Mouse (Mus musculus): ENCODE data around the gene Fam198b. TPM values are rescaled to one million over a fixed set of nuclear protein-coding genes. Genes with fewer than 3 reads are reported as not detected.

Gene Fam198b
- 2.1 and 2.4 TPM in 2 replicates for polyA plus RNA-seq (2012; rRNA removed)

DNA sequence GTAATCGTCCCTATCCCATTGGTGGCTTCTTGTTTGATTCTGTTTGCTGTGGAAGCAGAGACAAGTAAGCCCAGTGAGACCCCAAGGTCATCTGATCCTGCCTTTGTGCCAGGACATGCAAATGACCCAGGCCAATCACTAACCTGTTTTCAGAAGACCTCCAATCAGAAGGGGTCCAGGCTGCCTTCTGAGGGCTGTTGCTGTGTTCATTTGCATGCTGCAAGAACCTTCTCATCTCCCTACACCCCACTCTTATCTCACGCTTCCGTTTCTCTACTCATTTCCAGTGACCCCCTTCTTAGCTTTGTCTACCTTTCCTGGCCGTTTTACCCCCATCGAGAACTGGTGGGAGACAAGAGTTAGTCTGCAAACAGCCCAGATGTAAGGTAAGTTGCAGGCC lies at the start of gene Fam198b:
TSS of gene Fam198b (plus strand) at position 229 of the 400 bp plus-strand sequence.
- no peak for DNase-seq
- H3K4me1 ChIP-seq (ENCODE audit: control insufficient read depth, insufficient read depth, low read length): 0 out of 2 replicates have a peak, but pooled peaks cover 3% of the 10 kb centered on the region
- WGBS: 45% methylated on average over 5 of the region's 5 CpGs
- TF ChIP-seq POLR2A (IDR thresholded peaks at IDR 0.05; ENCODE audit: low read depth, low read length) (no peak), CTCF (conservative IDR thresholded peaks at IDR 0.05; ENCODE audit: insufficient read depth, insufficient read length, low read depth, low read length) (no peak)
- no peaks in the 10 kb centered on the region for H3K27me3 ChIP-seq (replicated peaks; ENCODE audit: control insufficient read depth, insufficient read depth, low read length)
- peak within 1 kb of the TSS; percentile 37; the same call in 1 of the 2 replicates for H3K4me3 ChIP-seq (ENCODE audit: insufficient read depth, low read depth, low read length)
- H3K27ac ChIP-seq (ENCODE audit: insufficient read depth, low read depth, low read length): no peak within 1 kb of the TSS
- no peaks in the 10 kb centered on the region for H3K36me3 ChIP-seq (ENCODE audit: control insufficient read depth, insufficient read depth, low read length)

DNA sequence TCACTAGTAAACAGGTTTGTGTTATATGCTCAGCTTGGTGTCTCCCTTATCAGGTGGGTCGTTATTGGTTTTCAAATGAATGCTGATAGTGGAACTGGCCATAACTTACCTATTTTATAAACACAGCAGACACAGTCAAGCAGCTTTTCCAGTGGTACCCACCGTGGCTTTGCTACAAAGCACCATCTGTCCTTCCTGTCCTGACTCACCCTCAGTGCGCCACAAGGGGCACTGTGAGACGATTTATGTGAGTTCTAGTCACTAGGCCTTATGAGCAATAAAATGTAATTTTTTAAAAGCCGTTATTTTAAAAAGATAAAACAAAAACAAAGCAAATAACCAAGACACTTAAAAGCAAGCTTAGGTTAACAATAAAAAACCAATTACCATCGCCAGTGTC lies 45.6 kb upstream of the Fam198b start:
- WGBS: 61% methylated on average over 6 of the region's 6 CpGs
- Histone ChIP-seq H3K27me3 (replicated peaks; ENCODE audit: control insufficient read depth, insufficient read depth, low read length) (no peaks in the 10 kb centered on the region), H3K36me3 (ENCODE audit: control insufficient read depth, insufficient read depth, low read length) (no peaks in the 10 kb centered on the region), H3K27ac (ENCODE audit: insufficient read depth, low read depth, low read length) (no peak overlapping the region), H3K4me1 (ENCODE audit: control insufficient read depth, insufficient read depth, low read length) (no peaks in the 10 kb centered on the region; the same call in 1 of the 2 replicates), H3K4me3 (ENCODE audit: insufficient read depth, low read depth, low read length) (no peak overlapping the region)
- DNase-seq: no peak
- TF ChIP-seq CTCF (conservative IDR thresholded peaks at IDR 0.05; ENCODE audit: insufficient read depth, insufficient read length, low read depth, low read length) (peak; percentile 46; the same call in 1 of the 2 replicates), POLR2A (IDR thresholded peaks at IDR 0.05; ENCODE audit: low read depth, low read length) (no peak)

DNA sequence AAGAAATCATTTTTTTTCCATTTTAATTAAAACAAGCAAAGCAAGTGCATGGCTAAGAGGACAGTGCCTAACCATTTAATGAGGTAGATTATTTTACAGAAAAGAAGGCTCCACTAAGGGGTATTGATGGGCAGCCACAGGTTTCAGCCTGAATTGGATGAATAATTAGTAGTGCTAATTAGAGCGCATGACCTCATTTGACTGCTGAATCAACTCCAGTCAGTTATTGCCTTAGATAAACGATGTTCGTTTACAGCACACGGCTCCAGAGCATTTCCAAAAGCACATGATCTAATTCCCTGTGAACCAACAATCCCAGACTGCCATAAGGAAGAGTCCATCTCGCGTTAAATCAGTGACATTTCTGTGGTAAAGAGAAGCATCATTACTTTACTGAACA lies 42.9 kb upstream of the Fam198b start:
- 37% methylated on average over 6 of the region's 6 CpGs for WGBS
- no peaks in the 10 kb centered on the region for H3K27me3 ChIP-seq (replicated peaks; ENCODE audit: control insufficient read depth, insufficient read depth, low read length)
- TF ChIP-seq POLR2A (IDR thresholded peaks at IDR 0.05; ENCODE audit: low read depth, low read length) (no peak), CTCF (conservative IDR thresholded peaks at IDR 0.05; ENCODE audit: insufficient read depth, insufficient read length, low read depth, low read length) (no peak)
- no peak overlapping the region for H3K27ac ChIP-seq (ENCODE audit: insufficient read depth, low read depth, low read length)
- peak; percentile 38 for DNase-seq
- H3K4me3 ChIP-seq (ENCODE audit: insufficient read depth, low read depth, low read length): no peak overlapping the region; the same call in 1 of the 2 replicates
- no peaks in the 10 kb centered on the region for H3K36me3 ChIP-seq (ENCODE audit: control insufficient read depth, insufficient read depth, low read length)
- no peaks in the 10 kb centered on the region; the same call in 1 of the 2 replicates for H3K4me1 ChIP-seq (ENCODE audit: control insufficient read depth, insufficient read depth, low read length)

DNA sequence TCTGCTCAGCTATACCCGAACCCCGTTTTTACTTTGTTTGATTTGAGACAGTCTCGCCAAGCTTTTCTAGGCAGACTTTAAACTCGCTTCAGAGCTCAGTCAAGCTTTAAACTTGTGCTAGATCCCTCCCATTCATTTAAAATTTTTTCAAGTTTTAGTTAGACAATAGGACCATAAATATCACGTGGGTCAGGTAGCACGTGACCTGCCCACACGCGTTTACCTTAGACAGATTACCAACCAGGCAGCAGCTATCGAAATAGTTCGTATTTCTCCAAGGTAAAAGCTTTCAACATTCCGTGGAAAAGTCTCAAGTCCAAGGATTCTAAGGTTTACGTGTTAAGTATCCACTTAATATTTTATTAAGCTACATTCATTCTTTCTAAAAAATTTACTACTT lies 42.2 kb upstream of the Fam198b start:
- Histone ChIP-seq H3K4me1 (ENCODE audit: control insufficient read depth, insufficient read depth, low read length) (no peaks in the 10 kb centered on the region; the same call in 1 of the 2 replicates), H3K4me3 (ENCODE audit: insufficient read depth, low read depth, low read length) (peak overlapping the region; percentile 95), H3K36me3 (ENCODE audit: control insufficient read depth, insufficient read depth, low read length) (no peaks in the 10 kb centered on the region), H3K27ac (ENCODE audit: insufficient read depth, low read depth, low read length) (peak overlapping the region; percentile 86; the same call in 1 of the 2 replicates), H3K27me3 (replicated peaks; ENCODE audit: control insufficient read depth, insufficient read depth, low read length) (no peaks in the 10 kb centered on the region)
- 3% methylated on average over 12 of the region's 12 CpGs for WGBS
- TF ChIP-seq CTCF (conservative IDR thresholded peaks at IDR 0.05; ENCODE audit: insufficient read depth, insufficient read length, low read depth, low read length) (no peak), POLR2A (IDR thresholded peaks at IDR 0.05; ENCODE audit: low read depth, low read length) (no peak)
- peak; percentile 85 for DNase-seq

DNA sequence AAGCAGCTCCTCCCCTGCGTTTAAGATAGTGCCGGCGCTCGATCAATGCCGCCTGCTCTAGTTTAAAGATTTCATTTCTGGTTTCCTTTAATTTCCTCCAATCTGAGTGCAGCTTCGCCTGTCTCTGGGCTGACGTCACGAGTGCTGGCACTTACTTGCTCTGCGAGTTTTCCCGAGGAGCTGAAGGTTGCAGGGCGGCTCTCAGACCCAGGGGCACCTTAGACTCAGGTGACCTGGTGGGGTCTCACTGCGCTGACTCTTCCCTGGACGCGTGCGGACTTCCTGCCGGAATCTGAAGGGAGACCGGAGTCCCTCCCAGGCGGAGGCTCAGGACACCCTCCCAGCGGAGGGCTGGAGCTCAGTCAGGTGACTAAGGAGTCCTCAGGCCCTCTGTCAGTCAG lies 41.7 kb upstream of the Fam198b start:
- under 1% methylated on average over 19 of the region's 19 CpGs for WGBS
- no peaks in the 10 kb centered on the region; the same call in 1 of the 2 replicates for H3K4me1 ChIP-seq (ENCODE audit: control insufficient read depth, insufficient read depth, low read length)
- H3K36me3 ChIP-seq (ENCODE audit: control insufficient read depth, insufficient read depth, low read length): no peaks in the 10 kb centered on the region
- H3K27ac ChIP-seq (ENCODE audit: insufficient read depth, low read depth, low read length): peak overlapping the region; percentile 86
- peak overlapping the region; percentile 95 for H3K4me3 ChIP-seq (ENCODE audit: insufficient read depth, low read depth, low read length)
- TF ChIP-seq CTCF (conservative IDR thresholded peaks at IDR 0.05; ENCODE audit: insufficient read depth, insufficient read length, low read depth, low read length) (no peak), POLR2A (IDR thresholded peaks at IDR 0.05; ENCODE audit: low read depth, low read length) (no peak)
- peak; percentile 87 for DNase-seq
- H3K27me3 ChIP-seq (replicated peaks; ENCODE audit: control insufficient read depth, insufficient read depth, low read length): no peaks in the 10 kb centered on the region

DNA sequence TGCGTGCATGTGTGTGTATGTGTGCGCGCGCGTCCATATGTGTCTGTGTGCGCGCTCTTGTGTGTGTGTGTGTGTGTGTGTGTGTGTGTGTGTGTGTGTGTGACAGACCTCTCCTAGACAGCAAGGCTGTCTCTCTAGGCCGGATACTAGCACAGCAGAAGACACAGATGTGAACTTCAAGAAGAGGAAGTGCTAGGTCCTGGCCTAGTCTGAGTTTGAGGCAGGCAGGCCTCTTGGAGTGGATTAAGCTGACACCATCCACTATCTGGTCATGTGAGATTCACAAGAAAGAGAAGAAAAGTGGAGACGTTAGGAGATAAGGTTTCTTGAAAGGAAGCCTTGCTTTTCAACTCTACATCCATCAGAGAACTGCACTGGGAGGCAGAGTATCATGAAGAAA lies 40.3 kb upstream of the Fam198b start:
- H3K27me3 ChIP-seq (replicated peaks; ENCODE audit: control insufficient read depth, insufficient read depth, low read length): no peaks in the 10 kb centered on the region
- peaks cover 1% of the 10 kb centered on the region; the same call in 1 of the 2 replicates for H3K4me1 ChIP-seq (ENCODE audit: control insufficient read depth, insufficient read depth, low read length)
- TF ChIP-seq CTCF (conservative IDR thresholded peaks at IDR 0.05; ENCODE audit: insufficient read depth, insufficient read length, low read depth, low read length) (no peak), POLR2A (IDR thresholded peaks at IDR 0.05; ENCODE audit: low read depth, low read length) (no peak)
- no peaks in the 10 kb centered on the region for H3K36me3 ChIP-seq (ENCODE audit: control insufficient read depth, insufficient read depth, low read length)
- WGBS: 87% methylated on average over 9 of the region's 9 CpGs
- no peak overlapping the region for H3K4me3 ChIP-seq (ENCODE audit: insufficient read depth, low read depth, low read length)
- DNase-seq: no peak
- H3K27ac ChIP-seq (ENCODE audit: insufficient read depth, low read depth, low read length): no peak overlapping the region

DNA sequence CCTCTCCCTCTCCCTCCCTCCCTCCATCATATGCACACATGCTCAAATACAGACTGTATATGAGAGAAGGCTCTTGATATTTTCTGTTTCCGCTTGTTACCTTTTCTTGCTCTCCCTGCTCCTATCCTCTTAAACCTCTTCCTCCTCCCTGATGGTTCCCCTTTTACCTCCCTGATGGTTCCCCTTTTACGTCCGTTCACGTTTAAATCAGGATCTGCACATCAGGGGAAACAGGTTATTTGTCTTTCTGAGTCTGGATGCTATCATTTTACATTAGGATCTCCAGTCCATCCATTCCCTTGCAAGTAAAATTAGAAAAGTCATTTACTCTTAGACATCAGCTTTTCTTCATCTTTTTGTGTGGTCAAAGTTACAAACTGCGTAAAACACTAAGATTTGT lies 37.7 kb upstream of the Fam198b start:
- H3K27ac ChIP-seq (ENCODE audit: insufficient read depth, low read depth, low read length): no peak overlapping the region
- WGBS: 69% methylated on average over 5 of the region's 5 CpGs
- no peak overlapping the region for H3K4me3 ChIP-seq (ENCODE audit: insufficient read depth, low read depth, low read length)
- no peaks in the 10 kb centered on the region for H3K27me3 ChIP-seq (replicated peaks; ENCODE audit: control insufficient read depth, insufficient read depth, low read length)
- peaks cover 8% of the 10 kb centered on the region; the same call in 1 of the 2 replicates for H3K4me1 ChIP-seq (ENCODE audit: control insufficient read depth, insufficient read depth, low read length)
- TF ChIP-seq POLR2A (IDR thresholded peaks at IDR 0.05; ENCODE audit: low read depth, low read length): no peak
- TF ChIP-seq CTCF (conservative IDR thresholded peaks at IDR 0.05; ENCODE audit: insufficient read depth, insufficient read length, low read depth, low read length): no peak
- no peaks in the 10 kb centered on the region for H3K36me3 ChIP-seq (ENCODE audit: control insufficient read depth, insufficient read depth, low read length)
- DNase-seq: no peak

Measured in kidney, adult 2 months (tissue).